Mouse (Mus musculus): Measurements from ENCODE around the gene Lrrk1. TPM values are rescaled to one million over a fixed set of nuclear protein-coding genes. Genes with fewer than 3 reads are reported as not detected.

The Lrrk1 gene
- total RNA-seq, 2 experiments from 2014 or later = 22.6 to 24.7 TPM

DNA sequence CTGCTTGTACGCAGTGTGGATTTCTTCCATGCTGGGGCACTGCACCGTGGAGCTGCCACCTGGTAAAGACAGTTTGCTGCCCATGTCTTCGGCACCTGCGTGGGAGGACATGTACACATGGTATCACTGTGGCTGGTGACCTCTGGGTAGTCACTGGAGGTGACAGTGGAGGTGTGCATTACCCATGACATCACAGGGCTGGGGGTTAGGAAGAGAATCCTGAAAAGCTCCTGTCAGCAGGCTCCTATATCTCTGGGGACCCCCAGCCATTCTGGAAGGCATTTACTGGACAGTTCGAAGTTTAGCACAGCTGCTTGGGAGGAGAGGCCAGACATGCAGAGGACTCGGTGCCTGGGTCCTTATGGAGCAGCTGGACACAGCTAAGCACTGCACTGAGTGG lies 45.3 kb downstream of the Lrrk1 start:
- no peak for ATAC-seq (replicated peaks; ENCODE audit: poor library complexity, severe bottlenecking)

DNA sequence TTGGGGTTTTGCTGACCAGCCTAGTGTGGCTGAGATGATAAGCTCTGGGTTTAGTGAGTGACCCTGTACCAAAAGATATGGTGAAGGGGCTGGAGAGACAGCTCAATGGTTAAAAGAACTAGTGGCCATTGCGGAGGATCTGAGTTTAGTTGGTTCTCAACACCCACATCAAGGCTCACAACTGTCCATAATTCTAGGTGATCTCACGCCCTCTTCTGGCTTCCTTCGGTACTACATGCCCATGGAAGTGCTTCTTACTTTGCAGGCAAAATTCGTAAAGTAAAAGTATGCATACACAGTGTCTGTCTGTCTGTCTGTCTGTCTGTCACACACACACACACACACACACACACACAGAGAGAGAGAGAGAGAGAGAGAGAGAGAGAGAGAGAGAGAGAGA lies 45.8 kb downstream of the Lrrk1 start:
- peak; percentile 73 for ATAC-seq (replicated peaks; ENCODE audit: poor library complexity, severe bottlenecking)

DNA sequence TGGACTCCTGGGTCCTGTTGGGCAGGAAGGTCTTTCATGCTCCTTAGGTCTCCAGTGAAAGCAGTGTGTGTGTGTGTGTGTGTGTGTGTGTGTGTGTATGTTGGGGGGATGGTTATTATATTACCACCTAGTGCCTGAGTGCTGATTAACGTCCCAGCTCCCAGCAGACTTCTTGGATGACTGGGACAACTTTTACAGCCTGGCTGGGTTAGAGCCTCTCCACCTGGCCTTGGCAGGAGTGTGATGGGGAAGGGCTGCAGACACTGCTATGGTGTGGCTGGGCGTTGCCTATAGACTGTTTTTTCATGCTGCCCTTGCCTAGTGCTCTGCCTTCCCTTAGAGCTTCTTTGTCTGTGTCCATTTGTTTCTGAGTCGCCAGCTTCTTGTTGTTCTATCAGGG lies 48.1 kb downstream of the Lrrk1 start:
- ATAC-seq (replicated peaks; ENCODE audit: poor library complexity, severe bottlenecking) = no peak

DNA sequence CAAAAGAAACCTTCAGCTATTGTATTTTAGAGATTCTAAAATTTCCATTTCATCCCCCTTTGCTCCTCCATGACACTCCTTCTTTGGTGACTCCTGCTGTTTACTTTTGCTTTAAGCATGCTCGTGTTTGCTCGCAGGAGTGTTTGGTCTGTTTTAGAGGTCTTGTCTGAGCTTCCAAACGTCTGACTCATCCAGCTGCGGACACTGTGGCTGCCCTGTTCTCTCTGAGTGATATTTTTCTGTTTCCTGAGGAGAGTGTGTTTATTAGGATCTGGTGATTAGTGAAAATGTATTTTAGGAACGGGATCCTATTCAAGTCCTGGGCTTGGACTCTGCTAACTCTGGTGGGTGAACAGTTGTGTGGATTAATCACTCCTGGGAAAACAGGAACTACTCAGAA lies 48.5 kb downstream of the Lrrk1 start:
- no peak for ATAC-seq (replicated peaks; ENCODE audit: poor library complexity, severe bottlenecking)

DNA sequence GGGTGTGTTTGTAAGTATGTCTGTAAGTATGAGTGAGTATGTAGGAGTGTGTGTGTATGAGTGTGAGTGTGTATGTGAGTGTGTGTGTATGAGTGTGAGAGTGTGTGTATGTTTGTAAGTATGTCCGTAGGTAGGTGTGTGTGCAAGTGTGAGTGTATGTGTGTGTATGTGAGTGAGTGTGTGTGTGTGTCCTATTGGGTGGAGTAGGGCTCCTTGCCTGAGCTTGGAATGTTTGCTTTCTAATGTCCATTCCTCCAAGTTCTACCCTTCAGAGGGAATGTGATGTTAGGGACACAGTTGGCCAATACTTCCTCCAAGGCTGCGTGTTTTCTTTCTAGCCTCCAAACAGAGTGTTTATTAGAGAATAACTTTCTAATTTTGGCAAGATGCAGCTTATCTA lies 51.2 kb downstream of the Lrrk1 start:
- no peak for ATAC-seq (replicated peaks; ENCODE audit: poor library complexity, severe bottlenecking)

DNA sequence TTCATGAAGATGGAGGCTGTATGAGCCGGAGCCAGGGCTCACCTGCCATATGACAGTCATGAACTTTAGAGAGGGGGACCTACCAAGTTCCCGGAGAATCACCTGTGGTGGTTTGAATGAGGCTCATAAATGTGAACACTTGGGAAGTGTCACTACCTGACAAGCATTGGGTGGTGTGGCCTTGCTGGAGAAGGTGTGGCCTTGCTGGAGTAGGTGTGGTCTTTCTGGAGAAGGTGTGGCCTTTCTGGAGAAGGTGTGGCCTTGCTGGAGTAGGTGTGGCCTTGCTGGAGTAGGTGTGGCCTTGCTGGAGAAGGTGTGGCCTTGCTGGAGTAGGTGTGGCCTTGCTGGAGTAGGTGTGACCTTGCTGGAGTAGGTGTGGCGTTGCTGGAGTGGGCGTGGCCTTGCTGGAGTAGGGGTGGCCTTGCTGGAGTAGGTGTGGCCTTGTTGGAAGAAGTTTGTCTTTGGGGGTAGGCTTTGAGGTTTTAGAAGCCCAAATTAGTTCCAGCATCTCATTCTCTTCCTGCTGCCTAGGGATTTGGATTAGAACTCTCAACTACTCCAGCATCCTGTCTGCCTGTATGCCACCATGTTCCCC lies 54.1 kb downstream of the Lrrk1 start:
- peak; percentile 40 for ATAC-seq (replicated peaks; ENCODE audit: poor library complexity, severe bottlenecking)

DNA sequence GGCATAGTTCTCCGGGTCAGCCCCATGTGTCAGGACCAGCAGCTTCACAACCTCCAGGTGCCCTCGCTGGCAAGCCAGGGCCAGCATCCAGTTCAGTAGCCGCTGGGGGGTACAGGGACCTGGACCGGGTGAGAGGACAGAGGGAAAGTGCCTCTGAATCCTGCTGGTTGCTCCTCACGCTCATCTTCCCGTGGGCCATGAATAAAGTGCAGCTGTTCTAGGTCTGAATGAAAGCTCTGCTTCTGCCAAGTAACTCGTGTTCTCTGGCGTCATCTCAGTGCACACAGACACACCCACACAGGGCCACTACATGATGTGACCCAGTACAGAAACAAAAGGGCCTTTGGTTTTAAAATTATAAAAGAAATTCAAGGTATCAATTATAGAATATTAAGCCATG lies 55.8 kb downstream of the Lrrk1 start:
- ATAC-seq (replicated peaks; ENCODE audit: poor library complexity, severe bottlenecking) = no peak

DNA sequence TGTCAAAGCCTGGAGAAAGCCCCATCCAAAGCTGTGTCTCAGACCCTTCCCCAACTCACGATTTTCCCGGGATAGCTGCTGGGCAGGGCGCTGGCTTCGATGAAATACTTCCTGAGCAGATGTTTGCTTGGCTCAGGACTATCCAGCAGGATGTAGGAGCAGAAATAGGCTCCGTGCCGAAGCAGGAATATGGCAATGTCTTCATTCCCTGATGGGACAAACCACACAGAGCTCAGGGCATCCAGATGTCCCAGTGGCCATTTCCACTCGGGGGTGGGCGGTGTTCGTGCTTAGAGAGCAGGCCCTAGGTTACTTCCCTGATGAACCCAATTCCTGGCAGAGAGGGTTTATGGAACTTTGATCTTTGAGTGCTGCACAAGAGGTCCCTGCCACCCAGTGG lies 57.5 kb downstream of the Lrrk1 start:
- ATAC-seq (replicated peaks; ENCODE audit: poor library complexity, severe bottlenecking) = no peak

DNA sequence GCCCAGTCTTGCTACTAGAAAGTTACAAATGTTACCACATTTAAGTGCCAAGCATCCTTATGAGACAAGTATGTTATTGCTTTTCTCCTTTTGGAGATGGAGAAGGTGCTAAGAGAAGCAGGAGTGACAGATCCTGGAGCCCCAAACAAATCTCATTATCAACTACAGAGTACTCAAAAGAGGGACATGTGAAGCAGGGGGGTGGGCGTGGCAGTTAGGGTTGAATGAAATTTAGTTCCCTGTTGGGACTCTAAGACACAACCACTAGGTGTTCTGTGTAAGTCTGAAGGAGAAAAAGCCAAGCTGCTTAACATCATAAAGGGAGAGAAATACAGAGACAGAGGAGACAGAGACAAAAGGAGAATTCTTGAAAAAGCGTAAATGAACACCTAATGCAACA lies 60.6 kb downstream of the Lrrk1 start:
- no peak for ATAC-seq (replicated peaks; ENCODE audit: poor library complexity, severe bottlenecking)

DNA sequence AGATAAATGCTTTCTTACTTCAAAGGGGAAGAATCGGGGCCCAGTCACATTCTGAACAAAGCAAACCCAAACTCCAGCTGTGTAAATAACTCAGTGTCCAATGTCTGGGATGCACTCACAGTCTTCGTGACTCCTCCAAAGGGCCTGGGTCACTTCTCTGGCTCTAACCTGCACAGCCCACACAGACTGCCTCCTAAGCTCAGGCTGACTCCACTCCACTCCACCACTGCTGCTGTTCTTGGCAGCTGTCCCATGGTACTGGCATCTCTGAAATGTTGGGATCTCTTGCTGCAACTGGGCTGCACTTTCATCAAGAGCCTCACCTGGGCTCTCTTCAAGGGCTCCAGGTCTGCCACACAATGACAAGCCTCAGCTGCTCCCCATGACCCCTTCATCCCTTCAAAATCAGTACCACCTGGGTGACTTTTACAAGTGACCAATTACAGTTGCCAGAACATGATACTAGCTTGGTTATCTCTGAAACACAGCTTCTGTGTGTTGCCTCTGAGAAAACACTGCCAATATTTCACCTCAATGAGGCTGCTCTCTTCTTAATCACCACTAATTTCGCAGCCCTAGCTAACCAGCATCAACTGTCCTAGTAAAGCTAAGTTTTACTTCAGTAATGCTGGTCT lies 62.6 kb downstream of the Lrrk1 start:
- ATAC-seq (replicated peaks; ENCODE audit: poor library complexity, severe bottlenecking) = no peak

DNA sequence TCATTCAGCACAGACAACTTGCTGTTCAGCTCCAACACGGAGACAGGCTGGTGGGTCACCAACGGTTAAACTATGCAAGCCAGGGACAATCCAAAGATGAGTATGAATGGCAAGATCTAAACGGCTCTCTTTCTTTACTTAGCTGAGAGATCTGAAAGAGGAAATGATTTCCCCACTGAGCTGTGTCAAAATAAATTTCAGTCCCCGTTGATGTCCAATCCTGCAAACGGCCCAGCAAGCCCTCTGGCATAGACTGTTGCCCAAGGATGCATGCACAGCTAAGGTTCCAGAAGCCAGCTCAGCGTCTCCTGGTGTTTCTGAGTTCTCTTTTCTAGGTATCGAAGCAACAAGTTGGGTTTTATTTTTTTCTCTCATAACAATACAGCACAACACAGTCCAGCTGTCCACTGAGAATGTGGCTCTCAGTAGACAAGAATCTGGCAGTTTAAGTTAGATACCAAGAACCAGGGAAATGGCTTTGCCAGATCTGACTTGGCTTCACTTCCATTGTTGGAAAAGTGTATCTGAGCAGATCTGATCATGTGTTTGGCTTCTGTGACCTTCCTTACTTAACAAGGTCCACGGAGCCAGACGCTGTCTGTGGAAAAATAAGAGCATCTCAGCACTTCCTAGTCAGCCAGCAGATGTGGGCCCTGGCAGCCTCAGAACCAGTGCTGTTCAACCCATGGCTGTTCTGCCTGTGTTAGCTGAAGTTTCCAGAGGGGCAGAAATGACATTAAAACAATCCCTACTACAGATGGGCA lies 64.7 kb downstream of the Lrrk1 start:
- peak; percentile 91 for ATAC-seq (replicated peaks; ENCODE audit: poor library complexity, severe bottlenecking)

DNA sequence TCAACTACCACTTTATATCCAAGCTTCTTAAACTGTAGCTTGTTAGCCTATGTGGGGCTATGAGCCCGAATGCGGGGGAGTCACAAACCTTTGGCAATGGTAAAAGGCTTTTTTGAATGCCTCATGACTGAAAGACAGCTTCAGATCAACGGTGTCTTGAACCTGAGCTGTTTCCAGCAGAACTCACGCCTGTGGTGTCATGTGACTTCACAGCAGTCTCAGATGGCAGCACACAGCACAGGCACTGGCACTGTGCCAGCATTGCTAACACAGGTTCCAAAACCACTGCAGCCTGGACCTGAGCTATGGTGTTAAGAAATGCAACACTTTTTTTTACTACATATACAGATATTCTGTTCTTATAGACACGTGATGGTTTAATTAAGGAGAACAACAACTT lies 67.2 kb downstream of the Lrrk1 start:
- peak; percentile 41 for ATAC-seq (replicated peaks; ENCODE audit: poor library complexity, severe bottlenecking)

DNA sequence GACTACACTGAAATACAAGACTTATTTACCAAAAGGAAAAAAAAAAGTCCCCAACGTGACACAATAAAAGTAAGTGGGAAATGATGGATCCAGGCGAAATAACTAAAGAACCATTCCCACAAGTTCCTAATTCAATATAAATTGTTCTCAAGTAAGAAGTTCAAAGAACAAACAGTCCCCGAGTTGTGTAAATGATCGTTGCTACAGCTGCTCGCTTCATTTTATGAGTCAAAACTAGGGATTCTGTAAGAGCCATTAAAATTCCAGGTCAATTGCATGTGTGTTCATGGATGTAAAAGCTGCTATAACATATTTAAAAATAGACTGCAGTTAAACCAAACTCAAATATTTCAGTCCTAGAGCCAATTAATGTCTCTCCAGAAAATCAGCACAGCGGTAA lies 70.0 kb downstream of the Lrrk1 start:
- ATAC-seq (replicated peaks; ENCODE audit: poor library complexity, severe bottlenecking) = no peak

DNA sequence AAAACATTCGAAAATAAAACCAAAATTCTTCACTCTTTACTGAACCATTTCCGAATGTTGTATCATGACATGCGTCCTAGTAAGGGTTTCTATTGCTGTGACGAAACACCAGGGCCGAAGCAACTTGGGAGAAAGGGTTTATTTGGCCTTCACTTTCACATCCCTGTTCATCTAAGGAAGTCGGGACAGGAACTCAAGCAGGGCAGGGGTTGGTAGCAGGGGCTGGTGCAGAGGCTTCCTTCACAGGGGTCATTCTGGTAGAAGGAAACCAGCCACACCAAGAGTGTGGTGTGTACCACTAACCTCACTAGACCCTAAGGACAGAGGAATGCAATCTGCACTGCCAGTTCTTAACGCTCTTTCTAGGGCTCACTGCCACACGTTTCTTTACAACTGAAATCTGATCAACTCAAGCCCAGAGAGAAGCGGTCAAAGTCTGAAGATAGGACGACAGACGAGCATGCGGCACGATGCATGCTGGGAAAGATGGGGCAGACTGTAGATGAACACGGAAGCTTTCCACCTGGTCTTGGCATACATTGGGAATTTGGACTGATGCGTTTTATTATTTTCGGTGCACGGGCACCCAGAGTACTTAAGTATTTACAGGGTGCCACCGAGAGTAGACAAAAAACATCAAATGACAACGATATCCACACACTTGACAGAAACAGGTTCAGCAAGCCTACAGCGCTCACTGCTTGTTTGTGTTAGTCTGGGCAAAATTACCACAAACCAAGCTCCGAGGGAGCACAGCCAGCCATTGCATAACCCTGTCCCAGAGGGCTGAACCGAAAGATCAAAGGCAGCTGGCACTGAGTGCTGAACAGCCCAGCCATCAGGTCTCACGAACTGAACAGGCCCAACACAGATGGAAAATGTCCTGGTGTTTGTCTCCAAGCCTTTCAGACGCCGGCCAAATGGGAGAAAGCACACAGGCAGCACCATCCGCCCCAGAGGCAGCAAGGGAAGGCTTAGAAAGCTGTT lies 77.2 kb downstream of the Lrrk1 start:
- peak; percentile 74 for ATAC-seq (replicated peaks; ENCODE audit: poor library complexity, severe bottlenecking)

DNA sequence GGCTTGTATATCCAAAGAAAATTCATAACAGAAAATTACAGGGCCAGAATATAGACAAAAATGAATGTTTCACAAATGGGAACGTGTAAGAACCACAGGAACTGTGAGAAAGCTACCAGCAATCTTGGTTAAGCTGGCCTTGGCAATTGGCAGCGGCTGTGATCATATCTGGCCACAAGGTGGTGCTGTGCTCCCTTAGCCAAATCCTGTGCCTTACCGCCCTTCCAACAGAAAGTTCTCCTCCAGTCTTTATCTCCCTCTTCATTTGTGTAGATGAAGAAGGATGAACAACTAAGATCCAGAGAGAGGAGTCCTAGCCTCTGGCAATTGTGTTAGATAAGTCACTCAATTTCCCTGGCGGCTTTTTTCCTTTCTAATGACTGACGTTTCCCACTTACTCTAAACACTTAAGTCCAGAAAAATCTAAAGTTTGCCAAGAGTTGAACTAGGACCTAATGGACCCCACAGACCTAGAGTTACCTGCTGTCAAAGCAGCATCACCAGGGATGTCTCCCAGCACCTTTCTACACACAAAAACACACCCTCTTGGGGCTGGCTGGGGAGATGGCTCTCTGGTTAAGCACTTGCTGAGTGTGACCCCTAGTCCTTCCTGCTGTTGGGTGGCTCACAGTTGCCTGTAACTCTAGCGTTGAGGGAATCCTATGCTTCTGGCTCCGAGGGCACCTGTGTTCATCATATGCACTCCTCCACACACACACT lies 78.0 kb downstream of the Lrrk1 start:
- peak; percentile 52 for ATAC-seq (replicated peaks; ENCODE audit: poor library complexity, severe bottlenecking)

DNA sequence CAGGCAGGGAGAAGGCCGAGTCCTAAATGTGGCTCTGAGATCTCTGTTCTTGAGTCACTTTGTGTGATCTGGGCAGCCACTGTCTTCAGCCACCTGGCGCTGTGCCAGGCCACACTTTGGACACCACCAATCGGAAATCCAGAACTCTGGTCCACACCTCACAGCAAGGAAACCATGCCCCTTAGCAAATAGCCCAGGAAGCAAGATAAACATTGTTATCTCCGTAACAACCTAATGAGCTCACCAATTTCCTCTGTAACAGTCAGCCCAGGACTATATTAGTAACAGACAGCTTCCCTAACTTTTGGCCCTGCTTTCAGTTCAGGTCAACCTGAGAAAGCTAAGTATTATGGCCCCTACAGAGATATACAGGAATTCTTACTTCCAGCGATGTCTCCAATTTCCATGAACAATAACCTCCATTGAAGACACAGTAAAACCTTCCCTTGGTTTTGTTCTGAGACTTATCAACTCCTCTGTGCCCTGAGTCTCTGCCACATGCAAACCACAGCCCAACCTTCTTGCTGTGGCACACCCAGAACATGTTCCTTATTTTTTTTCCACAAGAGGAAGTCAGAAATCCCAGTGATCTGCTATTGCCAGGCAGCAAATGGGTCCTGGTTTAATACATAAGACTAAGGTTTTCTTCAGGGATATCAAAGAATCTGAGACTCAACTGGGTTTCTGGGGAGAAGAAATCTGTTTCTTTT lies 78.8 kb downstream of the Lrrk1 start:
- peak; percentile 33 for ATAC-seq (replicated peaks; ENCODE audit: poor library complexity, severe bottlenecking)

DNA sequence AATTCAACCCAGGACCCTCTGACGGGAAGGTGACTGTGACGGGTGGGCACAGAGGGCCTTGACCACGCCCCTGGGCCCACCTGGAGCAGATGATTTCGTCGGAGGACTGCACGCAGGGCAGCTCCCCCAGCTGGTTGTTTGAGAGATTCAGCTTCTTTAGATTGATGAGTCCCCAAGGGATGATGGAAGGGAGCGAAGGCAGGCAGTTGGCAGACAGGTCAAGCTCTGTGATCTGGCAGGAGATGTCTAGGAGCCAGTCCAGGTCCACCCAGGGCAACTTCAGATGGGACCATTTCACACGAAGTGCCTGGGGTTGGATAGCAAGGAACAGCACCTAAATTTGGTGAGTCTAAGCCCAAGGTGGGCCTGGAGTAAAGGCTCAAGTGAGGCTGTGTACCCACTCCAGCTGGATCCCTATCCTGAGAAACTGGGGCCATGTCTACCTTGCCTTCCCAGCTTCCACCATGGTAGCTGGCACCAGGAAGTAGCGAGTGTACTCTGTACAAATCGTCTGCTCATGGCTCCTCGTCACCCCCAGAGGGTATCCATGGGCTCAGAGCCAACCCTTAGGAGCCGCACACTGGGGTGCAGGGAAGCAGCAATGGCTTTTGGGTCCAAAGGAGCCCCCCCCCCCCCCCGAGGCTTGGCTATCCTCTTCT lies 79.4 kb downstream of the Lrrk1 start:
- ATAC-seq (replicated peaks; ENCODE audit: poor library complexity, severe bottlenecking) = no peak

DNA sequence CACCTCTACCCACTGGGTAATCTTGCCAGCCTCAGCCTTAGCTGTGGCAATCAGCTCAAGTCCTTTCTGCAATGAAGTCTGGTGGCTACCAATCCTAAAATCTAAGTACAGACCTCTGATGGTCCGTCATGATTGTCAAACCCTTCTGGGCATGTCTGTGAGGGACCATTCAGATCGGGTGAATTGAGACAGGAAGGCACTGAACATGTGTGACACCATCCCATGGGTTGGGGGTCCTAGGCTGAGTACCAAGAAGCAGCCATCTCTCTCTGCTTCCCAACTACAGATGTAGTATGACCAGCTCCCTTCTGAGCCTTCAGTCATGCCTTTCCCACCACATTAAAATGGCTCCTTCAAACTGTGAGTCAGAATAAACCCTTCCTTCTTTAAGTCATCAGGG lies 80.4 kb downstream of the Lrrk1 start:
- no peak for ATAC-seq (replicated peaks; ENCODE audit: poor library complexity, severe bottlenecking)

DNA sequence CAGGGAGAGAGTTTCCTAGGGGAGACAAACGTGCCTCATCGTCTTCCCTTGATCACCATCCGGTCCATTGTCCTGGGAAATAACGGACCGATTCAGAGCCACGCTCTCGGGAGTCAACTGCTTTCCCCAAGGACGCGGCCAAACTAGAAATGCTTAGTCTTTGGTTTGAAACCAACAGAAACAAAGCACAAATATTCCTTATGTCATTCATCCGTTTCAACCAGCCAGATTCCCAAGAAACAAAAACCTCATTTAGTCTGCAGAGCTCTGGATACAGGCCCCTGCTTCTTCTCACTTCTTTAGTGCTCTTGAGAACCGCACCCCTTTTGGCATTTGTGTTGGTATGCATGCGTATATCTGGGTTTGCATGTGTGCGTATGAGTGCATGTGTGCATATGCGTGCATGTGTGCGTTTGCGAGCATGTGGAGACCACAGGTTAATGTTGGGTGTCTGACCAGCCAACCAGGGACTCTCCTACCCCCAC lies 82.4 kb downstream of the Lrrk1 start:
- ATAC-seq (replicated peaks; ENCODE audit: poor library complexity, severe bottlenecking) = no peak
